Mouse (Mus musculus) liver, adult 2 months (tissue): ENCODE measurements around the gene Cgas. TPM values are rescaled to one million over a fixed set of nuclear protein-coding genes. Genes with fewer than 3 reads are reported as not detected.
"Not testable (repeated sequence)": the region's sequence is repeated elsewhere in the genome, so short reads cannot be mapped to it uniquely, and the experiment has no call there.

Experiments
- DNase-seq: peaks from one replicate; pipeline ENCODE4 v3.0.0-alpha.2; 2011; ENCODE audit warnings: low read depth, low spot score; ENCODE audit errors: extremely low read depth
- H3K27ac ChIP-seq: fragments of 200-500 bp; replicated peaks from 2 replicates; pipeline ENCODE4 v1.5.1; 2012; ENCODE audit warnings: low read depth, mild to moderate bottlenecking, control low read depth, inconsistent platforms, low read length; ENCODE audit not compliant: insufficient read depth
- H3K27me3 ChIP-seq: fragments of 200-500 bp; 2 replicates; pipeline ENCODE4 v1.6.1; 2012; ENCODE audit warnings: mild to moderate bottlenecking, moderate library complexity, low read length, inconsistent platforms; ENCODE audit not compliant: control insufficient read depth, insufficient read depth
- H3K36me3 ChIP-seq: fragments of 200-500 bp; 2 replicates; pipeline ENCODE4 v1.6.1; 2012; ENCODE audit warnings: low read length, inconsistent platforms; ENCODE audit not compliant: control insufficient read depth, insufficient read depth
- H3K4me1 ChIP-seq: fragments of 200-500 bp; 2 replicates; pipeline ENCODE4 v1.6.1; 2011; ENCODE audit warnings: low read length; ENCODE audit not compliant: control insufficient read depth, insufficient read depth
- H3K4me3 ChIP-seq: fragments of 200-500 bp; 2 replicates; pipeline ENCODE4 v1.5.1; 2011; ENCODE audit warnings: low read depth, mild to moderate bottlenecking, control low read depth, low read length, moderate library complexity; ENCODE audit not compliant: insufficient read depth
- H3K79me2 ChIP-seq: fragments of 200-500 bp; 2 replicates; pipeline ENCODE4 v1.6.1; 2012; ENCODE audit warnings: inconsistent platforms, mild to moderate bottlenecking, low read length, moderate library complexity; ENCODE audit not compliant: control insufficient read depth, insufficient read depth
- H3K9ac ChIP-seq: fragments of 200-500 bp; 2 replicates; pipeline ENCODE4 v1.6.1; 2012; ENCODE audit warnings: low read depth, mild to moderate bottlenecking, control low read depth, inconsistent platforms, low read length
- CTCF ChIP-seq: fragments of 200-500 bp; IDR thresholded peaks from 2 replicates; pipeline ENCODE4 v1.5.1; 2011; ENCODE audit warnings: low read depth, low read length, control low read depth
- POLR2A ChIP-seq: fragments of 200-500 bp; IDR thresholded peaks from 2 replicates; pipeline ENCODE4 v1.6.1; 2011; ENCODE audit warnings: low read length, control low read depth; ENCODE audit not compliant: insufficient read depth; ENCODE audit errors: extremely low read depth
- WGBS: fragments of 180-500 bp; shearing (Covaris S2); methylation state at CpG from one replicate; pipeline ENCODE4 v1.1.7; 2018; 5-methylcytosine and 5-hydroxymethylcytosine counted together
- polyA plus RNA-seq: library from polyadenylated mRNA; depleted of rRNA; stranded (reverse); fragments of >200 nt; gene quantifications from 2 replicates; pipeline ENCODE4 v1.2.3, GENCODE M21; 2012
- total RNA-seq: library from RNA; depleted of rRNA; stranded (reverse); fragments of >200 nt; gene quantifications from 2 replicates; pipeline ENCODE4 v1.2.3, GENCODE M21; 2014

Gene Cgas
- total and polyA plus RNA-seq, 2 experiments: 0.12 to 0.18 TPM

- no peak for DNase-seq
- Histone ChIP-seq H3K9ac (no peak overlapping the region), H3K79me2 (peaks cover 6% of the 10 kb centered on the region; the same call in 1 of the 2 replicates), H3K27ac (peak overlapping the region; percentile 87), H3K4me3 (peak overlapping the region; percentile 64; the same call in 1 of the 2 replicates), H3K4me1 (peaks cover 8% of the 10 kb centered on the region), H3K36me3 (peaks cover 26% of the 10 kb centered on the region), H3K27me3 (no peaks in the 10 kb centered on the region)
- no peak for TF ChIP-seq CTCF
- TF ChIP-seq POLR2A: no peak
- 27% methylated on average over 3 of the region's 3 CpGs for WGBS
Measured at GRCm38 (mm10) chr9:78482386-78482785, 39.3 kb upstream of the Cgas start.

GRCm38 (mm10) chr9:78481423-78482331 is 38.6 kb upstream of the Cgas start:
- Histone ChIP-seq H3K4me1 (peaks cover 8% of the 10 kb centered on the region), H3K27me3 (no peaks in the 10 kb centered on the region), H3K9ac (peak overlapping the region; percentile 99), H3K27ac (peak overlapping the region; percentile 97), H3K4me3 (peak overlapping the region; percentile 96), H3K79me2 (peaks cover 6% of the 10 kb centered on the region; the same call in 1 of the 2 replicates), H3K36me3 (peaks cover 34% of the 10 kb centered on the region)
- peak; percentile 96 for DNase-seq
- no peak for TF ChIP-seq CTCF
- peak; percentile 99 for TF ChIP-seq POLR2A
- under 1% methylated on average over 73 of the region's 77 CpGs for WGBS

- under 1% methylated on average over 46 of the region's 46 CpGs for WGBS
- peak overlapping the region; percentile 96 for H3K4me3 ChIP-seq
- peaks cover 37% of the 10 kb centered on the region for H3K36me3 ChIP-seq
- H3K79me2 ChIP-seq: peaks cover 6% of the 10 kb centered on the region; the same call in 1 of the 2 replicates
- peak; percentile 80 for DNase-seq
- H3K27ac ChIP-seq: peak overlapping the region; percentile 97
- peaks cover 8% of the 10 kb centered on the region for H3K4me1 ChIP-seq
- TF ChIP-seq CTCF (0 out of 2 replicates have a peak, but pooled peaks have one; percentile 2), POLR2A (peak; percentile 85)
- H3K9ac ChIP-seq: peak overlapping the region; percentile 99
- no peaks in the 10 kb centered on the region for H3K27me3 ChIP-seq
Measured at GRCm38 (mm10) chr9:78480706-78481358, 37.8 kb upstream of the Cgas start.

- H3K36me3 ChIP-seq: peaks cover 37% of the 10 kb centered on the region
Measured at GRCm38 (mm10) chr9:78480227-78480626, 37.2 kb upstream of the Cgas start.

GRCm38 (mm10) chr9:78479308-78479707 is 36.3 kb upstream of the Cgas start:
- peak overlapping the region; percentile 54 for H3K9ac ChIP-seq
- H3K4me3 ChIP-seq: peak overlapping the region; percentile 36; the same call in 1 of the 2 replicates
- H3K27me3 ChIP-seq, H3K79me2 ChIP-seq, H3K4me1 ChIP-seq: not testable (repeated sequence)
- peak overlapping the region; percentile 26; the same call in 1 of the 2 replicates for H3K27ac ChIP-seq
- peaks cover 37% of the 10 kb centered on the region for H3K36me3 ChIP-seq
- 20% methylated on average over 8 of the region's 8 CpGs for WGBS
- peak; percentile 23 for DNase-seq

More at GRCm38 (mm10) chr9:78480227-78480626, 37.2 kb upstream of the Cgas start:
- H3K27me3 ChIP-seq, H3K4me1 ChIP-seq, DNase-seq, H3K79me2 ChIP-seq: not testable (repeated sequence)
- Histone ChIP-seq H3K27ac (peak overlapping the region; percentile 97), H3K9ac (peak overlapping the region; percentile 99), H3K4me3 (peak overlapping the region; percentile 96)
- 1% methylated on average over 13 of the region's 13 CpGs for WGBS

GRCm38 (mm10) chr9:78478009-78478605 is 35.1 kb upstream of the Cgas start:
- H3K79me2 ChIP-seq, H3K4me3 ChIP-seq, H3K27me3 ChIP-seq, H3K27ac ChIP-seq, H3K4me1 ChIP-seq: not testable (repeated sequence)
- DNase-seq: peak; percentile 17
- 48% methylated on average over 1 of the region's 1 CpGs for WGBS
- peaks cover 39% of the 10 kb centered on the region for H3K36me3 ChIP-seq
- H3K9ac ChIP-seq: peak overlapping the region; percentile 29; the same call in 1 of the 2 replicates
